Mouse (Mus musculus): ENCODE measurements around the gene Psmc3. TPM values are rescaled to one million over a fixed set of nuclear protein-coding genes. Genes with fewer than 3 reads are reported as not detected.
"Not testable (repeated sequence)": the region's sequence is repeated elsewhere in the genome, so short reads cannot be mapped to it uniquely, and the experiment has no call there.

The Psmc3 gene
- polyA plus RNA-seq, 1 experiment from 2014 or later, result 361 TPM

DNA sequence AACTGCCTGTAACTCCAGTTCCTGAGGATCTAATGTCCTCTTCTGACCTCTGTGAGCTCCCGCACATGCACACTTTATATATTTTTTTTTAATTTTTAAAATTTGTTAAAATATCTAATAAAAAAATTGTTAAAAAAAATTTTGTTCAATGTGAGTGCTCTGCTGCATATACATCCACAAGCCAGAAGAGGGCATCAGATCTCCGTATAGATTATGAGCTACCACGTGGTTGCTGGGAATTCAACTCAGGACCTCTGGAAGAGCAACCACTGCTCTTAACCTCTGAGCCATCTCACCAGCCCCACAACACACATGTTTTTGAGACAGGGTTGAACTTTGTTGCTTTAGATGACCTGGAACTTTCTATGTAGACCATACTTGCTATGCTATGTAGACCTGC is 20.8 kb upstream of the Psmc3 start:
- 0 out of 2 replicates have a peak, but pooled peaks cover 5% of the 10 kb centered on the region for H3K4me1 ChIP-seq
- H3K27ac ChIP-seq, result no peak overlapping the region
- no peaks in the 10 kb centered on the region for H3K36me3 ChIP-seq (replicated peaks)
- no peaks in the 10 kb centered on the region for H3K27me3 ChIP-seq (ENCODE audit: poor library complexity, severe bottlenecking)
- DNase-seq (ENCODE audit: extremely low spot score, low spot score), result no peak
- H3K9me3 ChIP-seq, result no peaks in the 10 kb centered on the region
- no peak overlapping the region for H3K4me3 ChIP-seq
- WGBS, result 13% methylated on average over 3 of the region's 3 CpGs

DNA sequence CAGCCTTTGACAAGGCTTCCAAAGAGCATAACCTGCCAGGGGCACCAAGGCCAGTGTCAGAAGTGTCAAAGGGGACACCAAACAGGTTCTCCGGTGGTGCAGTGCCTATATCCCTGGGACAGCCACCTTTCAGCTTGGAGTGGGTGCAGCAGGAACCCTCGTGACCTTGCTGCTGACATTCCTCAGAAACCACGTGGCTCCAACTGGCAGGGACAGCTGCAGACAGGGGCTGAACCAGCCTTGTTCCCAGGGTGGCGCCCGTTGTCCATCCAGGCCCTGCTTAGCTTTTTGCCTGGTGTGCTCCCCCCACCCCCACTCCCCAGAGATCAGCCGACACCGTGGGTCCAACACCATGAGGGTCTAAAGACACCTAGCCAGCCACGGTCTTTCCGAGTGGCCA is 18.4 kb upstream of the Psmc3 start, which contains the start of gene Rapsn:
Gene Rapsn (plus strand): TSS at position 236 of the 400 bp plus-strand sequence.
- DNase-seq (ENCODE audit: extremely low spot score, low spot score), result no peak
- H3K36me3 ChIP-seq (replicated peaks), result no peaks in the 10 kb centered on the region
- no peak within 1 kb of the TSS for H3K4me3 ChIP-seq
- H3K4me1 ChIP-seq, result 0 out of 2 replicates have a peak, but pooled peaks cover 5% of the 10 kb centered on the region
- WGBS, result 80% methylated on average over 9 of the region's 9 CpGs
- H3K9me3 ChIP-seq, result no peaks in the 10 kb centered on the region
- 0 out of 2 replicates have a peak within 1 kb of the TSS, but pooled peaks have one; percentile 35 for H3K27ac ChIP-seq
- no peaks in the 10 kb centered on the region for H3K27me3 ChIP-seq (ENCODE audit: poor library complexity, severe bottlenecking)

- peak overlapping the region; percentile 76 for H3K27ac ChIP-seq
- no peaks in the 10 kb centered on the region for H3K9me3 ChIP-seq
- 79% methylated on average over 8 of the region's 8 CpGs for WGBS
- no peak for DNase-seq (ENCODE audit: extremely low spot score, low spot score)
- no peaks in the 10 kb centered on the region for H3K36me3 ChIP-seq (replicated peaks)
- H3K4me3 ChIP-seq, result no peak overlapping the region
- no peaks in the 10 kb centered on the region for H3K27me3 ChIP-seq (ENCODE audit: poor library complexity, severe bottlenecking)
- H3K4me1 ChIP-seq, result peaks cover 31% of the 10 kb centered on the region
These were observed 12.0 kb upstream of the Psmc3 start for GRCm38 (mm10) chr2:91041786-91042185.

DNA sequence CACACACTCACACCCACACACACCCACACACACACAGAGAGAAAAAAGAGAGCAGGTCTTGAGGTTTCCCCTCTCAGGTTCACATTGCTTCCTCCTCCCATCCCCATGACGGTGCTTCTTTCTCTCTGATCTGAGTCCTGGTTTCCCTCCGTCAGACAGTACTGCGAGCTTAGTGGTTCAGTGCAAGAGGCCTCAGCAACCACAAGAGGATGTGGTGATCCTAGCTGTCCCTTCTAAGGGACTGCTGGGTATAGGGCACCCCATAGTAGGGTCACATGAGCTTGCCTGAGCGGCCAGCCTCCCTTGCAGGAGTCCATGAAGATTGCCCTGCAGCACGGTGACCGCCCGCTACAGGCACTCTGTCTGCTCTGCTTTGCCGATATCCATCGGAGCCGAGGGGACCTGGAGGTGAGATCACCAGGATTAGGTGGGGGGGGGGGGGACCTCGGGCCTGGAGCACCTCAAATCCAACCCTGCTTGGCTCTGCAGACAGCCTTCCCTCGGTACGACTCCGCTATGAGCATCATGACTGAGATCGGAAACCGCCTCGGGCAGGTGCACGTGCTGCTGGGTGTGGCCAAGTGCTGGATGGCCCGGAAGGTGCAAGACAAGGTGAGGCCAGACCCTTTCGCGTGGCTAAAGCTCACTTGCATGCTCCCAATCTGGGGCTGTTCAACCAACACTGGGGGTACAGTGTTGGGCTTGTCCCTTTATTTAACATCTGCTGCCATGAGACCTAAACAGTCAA is 11.0 kb upstream of the Psmc3 start:
- Histone ChIP-seq H3K27me3 (ENCODE audit: poor library complexity, severe bottlenecking) (no peaks in the 10 kb centered on the region), H3K36me3 (replicated peaks) (no peaks in the 10 kb centered on the region), H3K9me3 (no peaks in the 10 kb centered on the region), H3K4me3 (no peak overlapping the region; the same call in none of the 2 replicates), H3K4me1 (peaks cover 31% of the 10 kb centered on the region), H3K27ac (peak overlapping the region; percentile 76)
- no peak for DNase-seq (ENCODE audit: extremely low spot score, low spot score)
- WGBS, result 71% methylated on average over 21 of the region's 21 CpGs

- Histone ChIP-seq H3K4me1 (peaks cover 31% of the 10 kb centered on the region), H3K4me3 (no peak overlapping the region), H3K27me3 (ENCODE audit: poor library complexity, severe bottlenecking) (no peaks in the 10 kb centered on the region), H3K27ac (peak overlapping the region; percentile 49), H3K9me3 (no peaks in the 10 kb centered on the region), H3K36me3 (replicated peaks) (no peaks in the 10 kb centered on the region)
- no peak for DNase-seq (ENCODE audit: extremely low spot score, low spot score)
- WGBS, result 82% methylated on average over 13 of the region's 13 CpGs
These were observed 9.1 kb upstream of the Psmc3 start for GRCm38 (mm10) chr2:91044727-91045126.

DNA sequence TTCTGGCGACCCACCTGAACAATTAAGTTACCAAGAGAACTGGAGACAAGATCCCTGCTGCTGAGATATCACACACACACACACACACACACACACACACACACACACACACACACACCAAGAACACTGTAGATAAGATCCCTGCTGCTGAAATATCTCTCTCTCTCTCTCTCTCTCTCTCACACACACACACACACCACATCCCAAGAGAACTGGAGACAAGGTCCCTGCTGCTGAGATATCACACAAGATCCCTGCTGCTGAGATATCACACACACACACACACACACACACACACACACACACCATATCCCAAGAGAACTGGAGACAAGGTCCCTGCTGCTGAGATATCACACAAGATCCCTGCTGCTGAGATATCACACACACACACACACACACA is 8.0 kb upstream of the Psmc3 start:
- 82% methylated on average over 1 of the region's 1 CpGs for WGBS

DNA sequence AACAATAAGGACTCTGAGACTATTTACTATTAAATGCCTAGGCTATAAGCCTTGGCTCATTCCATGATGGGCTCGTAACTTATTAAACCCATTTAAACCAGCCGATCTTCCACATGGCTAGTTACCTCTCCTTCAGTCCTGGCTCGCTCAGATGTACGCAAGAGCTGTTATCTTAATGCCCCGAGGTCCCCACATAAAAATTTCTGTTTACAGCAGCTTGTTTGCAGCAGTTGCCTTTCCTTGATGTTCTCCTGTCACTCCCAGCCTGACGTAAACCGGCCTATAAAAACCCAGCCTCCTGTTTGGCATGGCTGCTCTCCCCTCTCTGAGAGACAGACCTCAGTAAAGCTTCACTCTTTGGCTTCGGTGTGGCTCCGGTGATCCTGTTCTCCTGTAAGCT is 6.5 kb upstream of the Psmc3 start:
- Histone ChIP-seq H3K27me3 (ENCODE audit: poor library complexity, severe bottlenecking) (no peaks in the 10 kb centered on the region), H3K9me3 (no peaks in the 10 kb centered on the region), H3K27ac (no peak overlapping the region), H3K4me1 (peaks cover 22% of the 10 kb centered on the region), H3K36me3 (replicated peaks) (peaks cover 7% of the 10 kb centered on the region), H3K4me3 (no peak overlapping the region)
- DNase-seq (ENCODE audit: extremely low spot score, low spot score), result no peak
- WGBS, result 88% methylated on average over 9 of the region's 9 CpGs

More for the DNA sequence above, 8.0 kb upstream of the Psmc3 start:
- H3K27me3 ChIP-seq (ENCODE audit: poor library complexity, severe bottlenecking); H3K9me3 ChIP-seq; H3K27ac ChIP-seq; H3K4me3 ChIP-seq; DNase-seq (ENCODE audit: extremely low spot score, low spot score); H3K36me3 ChIP-seq (replicated peaks): not testable (repeated sequence)
- H3K4me1 ChIP-seq, result peaks cover 31% of the 10 kb centered on the region

DNA sequence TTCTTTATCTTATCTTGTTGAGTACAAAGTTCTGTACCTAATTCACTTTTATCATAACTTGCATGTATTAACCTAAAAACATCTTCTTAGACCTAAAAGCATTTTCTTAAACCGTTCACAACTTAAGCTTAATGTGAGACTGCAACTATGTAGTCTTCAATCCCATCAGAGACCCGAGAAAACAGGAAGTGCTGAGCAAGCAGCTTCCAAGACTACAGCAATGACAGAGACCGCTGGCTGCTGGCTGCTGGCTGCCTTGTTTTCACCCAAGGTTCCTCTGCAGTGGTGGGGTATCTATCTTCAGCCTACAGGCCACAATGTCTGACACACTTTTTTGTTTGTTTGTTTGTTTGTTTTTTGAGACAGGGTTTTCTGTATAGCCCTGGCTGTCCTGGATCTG is 1.9 kb upstream of the Psmc3 start:
- H3K27ac ChIP-seq, result no peak overlapping the region
- H3K4me3 ChIP-seq, result no peak overlapping the region
- H3K9me3 ChIP-seq, result no peaks in the 10 kb centered on the region
- no peak for DNase-seq (ENCODE audit: extremely low spot score, low spot score)
- no peaks in the 10 kb centered on the region for H3K27me3 ChIP-seq (ENCODE audit: poor library complexity, severe bottlenecking)
- H3K4me1 ChIP-seq, result peaks cover 19% of the 10 kb centered on the region
- 83% methylated on average over 3 of the region's 3 CpGs for WGBS
- H3K36me3 ChIP-seq (replicated peaks), result peaks cover 26% of the 10 kb centered on the region

DNA sequence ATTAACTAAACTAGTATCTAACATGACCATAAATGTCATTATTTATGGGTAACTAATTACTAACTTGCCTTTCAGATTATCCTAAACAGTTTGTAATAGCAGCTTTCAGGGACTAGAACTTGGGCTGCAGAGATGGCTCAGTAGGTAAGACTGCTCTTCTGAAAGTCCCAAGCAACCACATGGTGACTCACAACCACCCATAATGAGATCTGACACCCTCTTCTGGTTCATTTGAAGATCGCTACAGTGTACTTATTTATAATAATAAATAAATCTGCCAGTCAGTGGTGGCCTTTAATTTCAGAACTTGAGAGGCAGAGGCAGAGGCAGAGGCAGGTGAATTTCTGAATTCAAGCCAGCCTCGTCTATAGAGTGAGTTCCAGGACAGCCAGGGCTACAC is 1.1 kb upstream of the Psmc3 start:
- H3K4me3 ChIP-seq, result peak overlapping the region; percentile 95
- 65% methylated on average over 2 of the region's 2 CpGs for WGBS
- no peaks in the 10 kb centered on the region for H3K27me3 ChIP-seq (ENCODE audit: poor library complexity, severe bottlenecking)
- peak overlapping the region; percentile 97; the same call in 1 of the 2 replicates for H3K27ac ChIP-seq
- no peaks in the 10 kb centered on the region for H3K9me3 ChIP-seq
- no peak for DNase-seq (ENCODE audit: extremely low spot score, low spot score)
- peaks cover 34% of the 10 kb centered on the region for H3K36me3 ChIP-seq (replicated peaks)
- peaks cover 19% of the 10 kb centered on the region for H3K4me1 ChIP-seq

DNA sequence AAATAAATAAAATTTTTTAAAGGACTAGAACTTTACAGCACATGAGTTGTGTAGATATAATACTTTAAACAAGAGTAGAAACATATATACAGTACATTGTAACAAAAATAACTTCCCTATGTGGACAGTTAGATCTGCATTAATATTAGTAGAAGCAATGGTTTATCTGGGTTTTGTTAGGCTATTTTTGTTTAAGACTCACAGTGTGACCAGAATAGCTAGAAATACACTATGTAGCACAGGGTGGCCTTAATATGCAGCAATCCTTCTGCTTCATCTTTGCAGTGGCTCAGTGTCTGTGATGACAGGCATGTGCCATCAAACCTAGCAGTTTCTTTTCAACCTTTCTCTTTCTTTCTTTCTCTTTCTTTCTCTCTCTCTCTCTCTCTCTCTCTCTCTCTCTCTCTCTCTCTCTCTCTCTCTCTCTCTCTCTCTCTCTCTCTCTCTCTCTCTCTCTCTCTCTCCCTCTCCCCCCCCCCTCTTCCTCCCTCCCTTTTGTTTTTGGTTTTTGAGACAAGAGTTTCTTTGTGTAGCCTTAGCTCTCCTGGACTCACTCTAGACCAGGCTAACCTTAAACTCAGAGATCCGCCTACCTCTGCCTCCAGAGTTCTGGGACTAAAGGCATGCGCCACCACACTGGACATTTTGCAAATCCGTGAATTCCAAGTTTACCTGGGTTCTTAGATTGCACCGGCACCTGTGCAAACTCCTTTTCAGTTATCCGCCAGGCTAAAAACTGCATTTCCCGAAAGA is 452 bp upstream of the Psmc3 start:
- Histone ChIP-seq H3K9me3 (no peaks in the 10 kb centered on the region), H3K27me3 (ENCODE audit: poor library complexity, severe bottlenecking) (no peaks in the 10 kb centered on the region), H3K36me3 (replicated peaks) (peaks cover 40% of the 10 kb centered on the region), H3K4me1 (peaks cover 19% of the 10 kb centered on the region), H3K4me3 (peak overlapping the region; percentile 95), H3K27ac (peak overlapping the region; percentile 97)
- 0% methylated on average over 6 of the region's 6 CpGs for WGBS
- no peak for DNase-seq (ENCODE audit: extremely low spot score, low spot score)

DNA sequence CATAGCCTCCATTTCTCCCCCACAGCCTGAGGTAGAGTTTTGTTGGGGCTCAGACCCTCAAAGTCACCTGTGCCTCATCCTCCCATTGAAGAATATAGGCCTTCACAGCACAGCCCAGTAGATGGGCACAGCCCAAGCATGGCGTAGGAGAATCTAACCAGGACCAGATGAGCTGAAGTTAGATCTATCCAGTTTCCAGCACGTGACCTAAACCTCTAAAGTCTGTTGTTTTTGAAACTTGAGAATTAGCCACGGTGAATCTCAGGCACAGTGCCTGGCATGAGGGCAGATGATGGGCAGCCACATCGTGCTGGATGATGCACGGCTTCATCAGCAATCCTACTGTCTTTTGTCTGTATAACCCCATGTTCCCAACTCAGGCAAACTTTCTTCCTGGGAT is 4.6 kb downstream of the Psmc3 start:
- H3K4me3 ChIP-seq, result no peak overlapping the region
- 86% methylated on average over 5 of the region's 5 CpGs for WGBS
- H3K27me3 ChIP-seq (ENCODE audit: poor library complexity, severe bottlenecking), result no peaks in the 10 kb centered on the region
- H3K27ac ChIP-seq, result no peak overlapping the region
- H3K36me3 ChIP-seq (replicated peaks), result peaks cover 84% of the 10 kb centered on the region
- H3K4me1 ChIP-seq, result peaks cover 12% of the 10 kb centered on the region
- no peaks in the 10 kb centered on the region for H3K9me3 ChIP-seq
- no peak for DNase-seq (ENCODE audit: extremely low spot score, low spot score)

DNA sequence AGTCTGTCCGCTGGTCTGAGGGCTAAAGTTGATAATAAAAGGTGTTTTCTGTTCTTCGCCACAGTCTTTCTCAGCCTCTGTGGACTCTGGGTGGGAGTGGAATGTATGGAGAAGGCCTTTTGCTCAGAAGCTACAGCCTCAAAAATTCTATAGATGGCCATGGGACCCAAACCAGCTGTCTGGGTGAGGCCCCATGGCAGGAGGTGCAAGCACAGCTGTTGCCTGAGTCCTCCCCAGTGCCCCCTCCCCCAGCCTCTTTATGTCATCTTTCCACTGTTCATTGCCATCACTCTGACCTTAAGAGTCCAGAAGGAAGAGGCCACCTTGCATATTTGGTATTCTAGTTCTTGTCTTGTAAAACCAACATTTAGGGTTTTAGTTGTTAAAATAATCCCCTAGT is 5.6 kb downstream of the Psmc3 start:
- Histone ChIP-seq H3K4me1 (peaks cover 12% of the 10 kb centered on the region), H3K27ac (no peak overlapping the region), H3K36me3 (replicated peaks) (peaks cover 94% of the 10 kb centered on the region), H3K27me3 (ENCODE audit: poor library complexity, severe bottlenecking) (no peaks in the 10 kb centered on the region), H3K4me3 (no peak overlapping the region), H3K9me3 (no peaks in the 10 kb centered on the region)
- no peak for DNase-seq (ENCODE audit: extremely low spot score, low spot score)
- 97% methylated on average over 2 of the region's 2 CpGs for WGBS

Measured in forebrain, embryonic 10.5 days (tissue).